Mouse (Mus musculus) lung, postnatal 0 days (tissue): ENCODE measurements at regions not wholly inside any gene's neighbourhood (a gene's known extent, or its start where the extent isn't known, plus 50 kb on each side); places are given as distances from the start of the nearest gene placed in this dataset.

Experiments used
- ATAC-seq: fragments of 200-750 bp; cut with Nextera tagmentation; 2 replicates; pipeline ENCODE4 v1.8.0; 2017; ENCODE audit warnings: moderate library complexity
- DNase-seq: peaks from one replicate; pipeline ENCODE4 v3.0.0-alpha.2; 2016; ENCODE audit warnings: low spot score
- H3K27ac ChIP-seq: fragments of 300-500 bp; sonication (generic); 2 replicates; pipeline ENCODE4 v1.5.1; 2014; ENCODE audit warnings: antibody characterized with exemption, mild to moderate bottlenecking, low read length, mixed read lengths
- H3K27me3 ChIP-seq: fragments of 300-500 bp; sonication (generic); replicated peaks from 2 replicates; pipeline ENCODE4 v1.6.1; 2014; ENCODE audit warnings: low read length, mixed read lengths; ENCODE audit not compliant: insufficient read depth
- H3K36me3 ChIP-seq: fragments of 300-500 bp; sonication (generic); 2 replicates; pipeline ENCODE4 v1.6.1; 2014; ENCODE audit warnings: low read length, mixed read lengths; ENCODE audit not compliant: insufficient read depth
- H3K4me1 ChIP-seq: fragments of 300-500 bp; sonication (generic); 2 replicates; pipeline ENCODE4 v1.6.1; 2014; ENCODE audit warnings: antibody characterized with exemption, low read depth, low read length, mixed read lengths; ENCODE audit not compliant: insufficient read depth
- H3K4me2 ChIP-seq: fragments of 300-500 bp; sonication (generic); replicated peaks from 2 replicates; pipeline ENCODE4 v1.6.1; 2014; ENCODE audit warnings: low read depth, mild to moderate bottlenecking, low read length, moderate library complexity, mixed read lengths
- H3K4me3 ChIP-seq: fragments of 300-500 bp; sonication (generic); 2 replicates; pipeline ENCODE4 v1.5.1; 2014; ENCODE audit warnings: low read depth, low read length
- H3K9ac ChIP-seq: fragments of 300-500 bp; sonication (generic); replicated peaks from 2 replicates; pipeline ENCODE4 v1.6.1; 2014; ENCODE audit warnings: low read depth, mild to moderate bottlenecking
- H3K9me3 ChIP-seq: fragments of 300-500 bp; sonication (generic); 2 replicates; pipeline ENCODE4 v1.6.1; 2016; ENCODE audit warnings: low read length, mixed read lengths
- CTCF ChIP-seq: IDR thresholded peaks from 2 replicates; pipeline ENCODE4 v1.5.1; 2016; ENCODE audit warnings: antibody characterized with exemption, mild to moderate bottlenecking
- EP300 ChIP-seq: IDR thresholded peaks from 2 replicates; pipeline ENCODE4 v1.6.1; 2016; ENCODE audit warnings: antibody characterized with exemption, mild to moderate bottlenecking, control low read depth
- WGBS: fragments of 180-500 bp; shearing (Covaris S2); extraction: QIAGEN DNeasy Blood & Tissue Kit; methylation state at CpG from one replicate; pipeline ENCODE4 v1.1.7; 2014; 5-methylcytosine and 5-hydroxymethylcytosine counted together

GRCm38 (mm10) chr14:86329176-86329575 is 811.9 kb downstream of the Diaph3 start:
- Histone ChIP-seq H3K27ac (0 out of 2 replicates have a peak overlapping the region, but pooled peaks have one; percentile 10), H3K9ac (no peak overlapping the region), H3K4me3 (no peak overlapping the region), H3K9me3 (no peaks in the 10 kb centered on the region), H3K4me1 (no peaks in the 10 kb centered on the region), H3K27me3 (no peaks in the 10 kb centered on the region), H3K36me3 (no peaks in the 10 kb centered on the region), H3K4me2 (no peak overlapping the region)
- TF ChIP-seq EP300 (peak; percentile 87), CTCF (no peak)
- ATAC-seq = peak; percentile 65
- 31% methylated on average over 3 of the region's 3 CpGs for WGBS
- DNase-seq = peak; percentile 44

DNA sequence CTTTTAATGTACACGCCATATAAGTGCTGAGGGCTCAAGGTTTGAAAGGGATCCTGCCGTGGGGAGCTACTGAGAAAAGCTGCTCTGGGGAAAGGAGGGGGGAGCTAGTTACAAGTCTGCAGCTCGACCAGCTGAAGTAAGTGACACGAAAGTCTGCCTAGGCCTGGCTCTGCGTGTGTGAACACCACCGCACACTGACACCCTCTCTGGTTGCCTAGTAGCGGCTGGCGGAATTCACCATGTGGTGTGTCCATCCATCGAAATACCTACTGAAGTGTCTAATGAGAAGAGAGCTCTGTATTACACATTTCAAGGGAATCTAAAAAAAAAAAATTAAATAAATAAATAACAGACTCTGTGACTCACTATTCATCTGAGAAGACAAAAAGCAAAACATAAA is 813.4 kb downstream of the Diaph3 start:
- no peak for DNase-seq
- WGBS = 69% methylated on average over 9 of the region's 9 CpGs
- Histone ChIP-seq H3K27me3 (no peaks in the 10 kb centered on the region), H3K27ac (no peak overlapping the region), H3K9me3 (no peaks in the 10 kb centered on the region), H3K4me3 (no peak overlapping the region), H3K36me3 (no peaks in the 10 kb centered on the region), H3K9ac (no peak overlapping the region), H3K4me2 (no peak overlapping the region), H3K4me1 (no peaks in the 10 kb centered on the region)
- no peak for TF ChIP-seq CTCF
- TF ChIP-seq EP300 = no peak
- no peak for ATAC-seq

DNA sequence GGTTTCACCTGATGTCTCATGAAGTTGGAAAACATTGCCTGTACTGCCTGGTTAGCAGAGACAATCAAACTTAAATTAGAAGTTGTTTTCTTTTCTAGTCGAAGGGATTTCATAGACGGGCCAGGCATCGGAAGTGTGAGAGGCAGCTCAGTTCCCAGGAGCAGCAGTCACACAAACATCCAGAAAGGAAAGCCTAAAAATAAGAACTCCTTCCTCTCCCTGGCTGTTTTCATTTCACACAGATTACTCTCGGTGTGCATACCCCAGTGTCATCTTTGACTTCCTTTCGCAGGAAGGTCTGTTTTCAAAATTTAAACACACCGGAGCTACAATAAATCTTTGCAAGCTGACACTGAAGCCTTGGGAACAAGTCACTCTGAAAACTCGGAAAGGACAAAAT is 818.7 kb downstream of the Diaph3 start:
- peak; percentile 67 for ATAC-seq
- Histone ChIP-seq H3K9ac (no peak overlapping the region), H3K4me1 (no peaks in the 10 kb centered on the region), H3K36me3 (no peaks in the 10 kb centered on the region), H3K4me2 (no peak overlapping the region; the same call in 1 of the 2 replicates), H3K27me3 (no peaks in the 10 kb centered on the region), H3K4me3 (no peak overlapping the region), H3K9me3 (no peaks in the 10 kb centered on the region), H3K27ac (peak overlapping the region; percentile 17)
- DNase-seq = peak; percentile 53
- TF ChIP-seq EP300 (peak; percentile 90), CTCF (no peak)
- 25% methylated on average over 7 of the region's 7 CpGs for WGBS

- ATAC-seq (no peak), DNase-seq (no peak)
- Histone ChIP-seq H3K9me3 (no peaks in the 10 kb centered on the region), H3K4me3 (no peak overlapping the region), H3K27ac (no peak overlapping the region), H3K27me3 (no peaks in the 10 kb centered on the region), H3K4me1 (no peaks in the 10 kb centered on the region), H3K36me3 (no peaks in the 10 kb centered on the region), H3K9ac (no peak overlapping the region), H3K4me2 (no peak overlapping the region)
- 72% methylated on average over 6 of the region's 6 CpGs for WGBS
- TF ChIP-seq EP300 = no peak
- TF ChIP-seq CTCF = no peak
Observed at GRCm38 (mm10) chr14:86315974-86316373, 825.1 kb downstream of the Diaph3 start.

- 43% methylated on average over 7 of the region's 7 CpGs for WGBS
- Histone ChIP-seq H3K9ac (no peak overlapping the region), H3K4me3 (no peak overlapping the region), H3K4me2 (no peak overlapping the region), H3K4me1 (no peaks in the 10 kb centered on the region), H3K27ac (peak overlapping the region; percentile 26; the same call in 1 of the 2 replicates), H3K9me3 (no peaks in the 10 kb centered on the region), H3K36me3 (no peaks in the 10 kb centered on the region), H3K27me3 (no peaks in the 10 kb centered on the region)
- TF ChIP-seq CTCF (no peak), EP300 (peak; percentile 96)
- ATAC-seq (peak; percentile 85), DNase-seq (peak; percentile 53)
Observed at GRCm38 (mm10) chr14:86308949-86309543, 832.0 kb downstream of the Diaph3 start.

GRCm38 (mm10) chr14:86307806-86308205 is 833.2 kb downstream of the Diaph3 start:
- WGBS = 15% methylated on average over 2 of the region's 2 CpGs
- no peaks in the 10 kb centered on the region for H3K9me3 ChIP-seq
- H3K4me3 ChIP-seq = no peak overlapping the region
- H3K36me3 ChIP-seq = no peaks in the 10 kb centered on the region
- H3K9ac ChIP-seq = no peak overlapping the region
- DNase-seq (peak; percentile 59), ATAC-seq (peak; percentile 67)
- H3K4me2 ChIP-seq = no peak overlapping the region
- TF ChIP-seq EP300 (no peak), CTCF (peak; percentile 83)
- no peak overlapping the region for H3K27ac ChIP-seq
- H3K4me1 ChIP-seq = no peaks in the 10 kb centered on the region
- H3K27me3 ChIP-seq = no peaks in the 10 kb centered on the region
